Mouse (Mus musculus): Measurements from ENCODE around the gene Fam43b. TPM values are rescaled to one million over a fixed set of nuclear protein-coding genes. Genes with fewer than 3 reads are reported as not detected.
"Not testable (repeated sequence)": the region's sequence is repeated elsewhere in the genome, so short reads cannot be mapped to it uniquely, and the experiment has no call there.

Gene Fam43b
- total and polyA plus RNA-seq, 2 experiments from 2014 or later, result not detected

DNA sequence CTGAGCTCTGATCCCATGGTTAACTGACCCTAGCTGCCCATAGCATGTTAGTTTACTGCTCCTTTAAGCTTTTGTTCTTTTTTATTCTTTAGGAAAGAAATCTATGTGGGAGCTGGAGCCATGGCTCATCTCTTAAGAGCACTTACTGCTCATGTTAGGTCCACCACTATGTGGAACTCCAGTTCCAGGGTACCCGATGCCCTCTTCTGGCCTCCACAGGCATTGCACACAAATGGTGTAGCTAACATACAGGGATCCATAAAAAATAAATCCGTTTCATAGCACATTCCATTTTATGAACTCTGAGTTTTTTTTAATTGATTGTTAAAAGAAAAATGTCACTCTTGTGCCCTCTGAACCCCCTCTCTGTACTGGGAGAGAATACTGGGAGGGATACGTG is 33.5 kb upstream of the Fam43b start:
- no peak for ATAC-seq (ENCODE audit: insufficient read depth, low read depth)
- 46% methylated on average over 3 of the region's 3 CpGs for WGBS
- Histone ChIP-seq H3K4me1 (ENCODE audit: control insufficient read depth, insufficient read depth) (peaks cover 5% of the 10 kb centered on the region; the same call in 1 of the 2 replicates), H3K9me3 (replicated peaks; ENCODE audit: control insufficient read depth, low read length) (no peaks in the 10 kb centered on the region), H3K4me3 (ENCODE audit: low read depth, low read length) (no peak overlapping the region), H3K9ac (replicated peaks; ENCODE audit: low read depth, low read length) (no peak overlapping the region), H3K36me3 (replicated peaks; ENCODE audit: control insufficient read depth, insufficient read depth, low read length) (no peaks in the 10 kb centered on the region), H3K27me3 (ENCODE audit: control insufficient read depth, insufficient read depth, low read length) (0 out of 2 replicates have a peak, but pooled peaks cover 6% of the 10 kb centered on the region), H3K4me2 (ENCODE audit: low read depth, low read length) (no peak overlapping the region), H3K27ac (ENCODE audit: low read depth) (no peak overlapping the region)
- TF ChIP-seq CTCF (IDR thresholded peaks at IDR 0.05; ENCODE audit: low read depth), result peak; percentile 50
- no peak for TF ChIP-seq EP300 (IDR thresholded peaks at IDR 0.05; ENCODE audit: low read depth)
- DNase-seq (ENCODE audit: low spot score), result no peak

DNA sequence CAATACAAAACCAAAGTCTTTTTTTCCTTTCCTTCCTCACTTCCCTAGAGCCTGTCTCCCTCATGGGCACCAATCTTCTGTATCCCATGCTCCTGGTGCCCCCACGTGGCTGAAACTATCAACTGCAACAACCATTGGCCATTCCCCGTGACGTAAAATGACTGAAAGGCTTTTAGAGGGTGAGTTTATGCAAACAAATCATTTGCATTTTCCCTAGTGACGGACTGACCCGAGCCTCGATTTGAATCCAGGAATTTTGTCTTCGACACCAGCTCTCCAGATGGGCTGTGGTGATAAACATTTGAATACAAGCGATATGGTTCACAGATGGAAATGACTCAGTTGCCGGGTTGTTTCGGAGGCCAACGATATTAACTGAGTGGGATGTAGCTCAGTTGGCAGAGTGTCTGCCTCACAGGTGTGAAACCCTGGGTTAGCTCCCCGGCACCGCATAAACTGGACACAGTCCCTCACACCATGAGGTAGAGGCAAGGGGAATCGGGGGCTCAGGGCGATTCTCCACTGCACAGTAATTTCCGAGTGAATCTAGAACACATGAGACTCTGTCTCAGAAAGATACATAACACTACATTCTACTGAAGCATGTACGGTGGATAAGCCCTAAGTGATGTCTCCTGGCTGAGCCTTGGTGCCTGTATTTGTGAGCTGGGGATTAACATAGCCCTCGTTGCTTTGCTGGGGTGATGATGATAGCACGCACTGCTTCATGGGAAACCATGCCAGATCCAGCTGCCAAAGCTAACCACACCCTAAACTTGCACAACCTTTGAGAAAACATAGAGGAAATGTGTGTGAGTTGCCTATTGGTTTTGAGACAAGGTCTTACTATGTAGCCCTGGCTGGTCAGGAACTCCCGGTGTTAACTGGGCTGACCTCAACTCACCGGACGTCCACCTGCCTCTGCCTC is 30.7 kb upstream of the Fam43b start:
- 0 out of 2 replicates have a peak, but pooled peaks cover 6% of the 10 kb centered on the region for H3K27me3 ChIP-seq (ENCODE audit: control insufficient read depth, insufficient read depth, low read length)
- H3K4me2 ChIP-seq (ENCODE audit: low read depth, low read length), result peak overlapping the region; percentile 23; the same call in 1 of the 2 replicates
- no peak overlapping the region for H3K4me3 ChIP-seq (ENCODE audit: low read depth, low read length)
- TF ChIP-seq EP300 (IDR thresholded peaks at IDR 0.05; ENCODE audit: low read depth) (no peak), CTCF (IDR thresholded peaks at IDR 0.05; ENCODE audit: low read depth) (peak; percentile 98)
- WGBS, result 40% methylated on average over 22 of the region's 22 CpGs
- no peak overlapping the region for H3K9ac ChIP-seq (replicated peaks; ENCODE audit: low read depth, low read length)
- H3K4me1 ChIP-seq (ENCODE audit: control insufficient read depth, insufficient read depth), result no peaks in the 10 kb centered on the region
- ATAC-seq (ENCODE audit: insufficient read depth, low read depth), result peak; percentile 69; the same call in 1 of the 2 replicates
- H3K36me3 ChIP-seq (replicated peaks; ENCODE audit: control insufficient read depth, insufficient read depth, low read length), result no peaks in the 10 kb centered on the region
- DNase-seq (ENCODE audit: low spot score), result peak; percentile 78
- H3K27ac ChIP-seq (ENCODE audit: low read depth), result no peak overlapping the region
- no peaks in the 10 kb centered on the region for H3K9me3 ChIP-seq (replicated peaks; ENCODE audit: control insufficient read depth, low read length)

DNA sequence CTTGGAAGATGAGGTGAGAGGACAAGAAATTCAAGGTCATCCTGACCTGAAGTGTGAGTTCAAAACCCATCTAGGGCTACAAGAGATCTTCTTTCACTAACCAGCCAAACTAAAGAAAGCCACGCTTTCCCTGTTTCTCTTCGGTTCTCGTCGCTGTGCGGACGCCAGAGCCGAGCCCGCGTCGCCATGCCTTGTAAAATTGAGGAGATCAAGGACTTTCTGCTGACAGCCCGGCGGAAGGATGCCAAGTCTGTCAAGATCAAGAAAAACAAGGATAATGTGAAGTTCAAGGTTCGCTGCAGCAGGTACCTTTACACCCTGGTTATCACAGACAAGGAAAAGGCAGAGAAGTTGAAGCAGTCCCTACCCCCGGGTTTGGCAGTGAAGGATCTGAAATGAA is 29.3 kb upstream of the Fam43b start:
- not testable (repeated sequence) for H3K9me3 ChIP-seq (replicated peaks; ENCODE audit: control insufficient read depth, low read length); ATAC-seq (ENCODE audit: insufficient read depth, low read depth); H3K36me3 ChIP-seq (replicated peaks; ENCODE audit: control insufficient read depth, insufficient read depth, low read length); DNase-seq (ENCODE audit: low spot score); H3K4me2 ChIP-seq (ENCODE audit: low read depth, low read length); H3K27ac ChIP-seq (ENCODE audit: low read depth); H3K9ac ChIP-seq (replicated peaks; ENCODE audit: low read depth, low read length); H3K27me3 ChIP-seq (ENCODE audit: control insufficient read depth, insufficient read depth, low read length); H3K4me3 ChIP-seq (ENCODE audit: low read depth, low read length); H3K4me1 ChIP-seq (ENCODE audit: control insufficient read depth, insufficient read depth)
- WGBS, result 85% methylated on average over 13 of the region's 14 CpGs

DNA sequence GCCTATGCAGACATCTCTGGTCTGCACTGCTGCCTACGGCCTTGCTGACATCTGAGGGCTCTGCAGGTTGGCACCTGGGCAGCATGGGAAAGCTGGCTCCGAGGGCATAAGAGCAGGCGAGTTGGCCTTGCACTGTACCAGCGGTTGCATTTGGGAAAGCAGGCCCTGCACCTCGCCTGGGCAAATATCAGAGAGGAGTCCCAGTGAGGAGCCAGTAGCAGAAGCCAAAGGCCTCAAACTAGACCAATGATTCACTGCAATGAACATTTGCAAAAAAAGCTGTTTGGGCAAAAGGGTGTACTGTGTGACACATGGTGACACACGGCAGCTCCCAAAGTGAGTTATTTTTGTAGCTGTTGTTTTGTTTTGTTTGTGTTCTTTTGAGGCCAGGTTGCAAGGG is 28.7 kb upstream of the Fam43b start:
- Histone ChIP-seq H3K4me3 (ENCODE audit: low read depth, low read length) (no peak overlapping the region), H3K9me3 (replicated peaks; ENCODE audit: control insufficient read depth, low read length) (no peaks in the 10 kb centered on the region), H3K36me3 (replicated peaks; ENCODE audit: control insufficient read depth, insufficient read depth, low read length) (no peaks in the 10 kb centered on the region), H3K9ac (replicated peaks; ENCODE audit: low read depth, low read length) (no peak overlapping the region), H3K4me2 (ENCODE audit: low read depth, low read length) (no peak overlapping the region), H3K27me3 (ENCODE audit: control insufficient read depth, insufficient read depth, low read length) (peaks cover 6% of the 10 kb centered on the region; the same call in 1 of the 2 replicates), H3K27ac (ENCODE audit: low read depth) (no peak overlapping the region), H3K4me1 (ENCODE audit: control insufficient read depth, insufficient read depth) (no peaks in the 10 kb centered on the region)
- WGBS, result 78% methylated on average over 6 of the region's 6 CpGs
- no peak for TF ChIP-seq EP300 (IDR thresholded peaks at IDR 0.05; ENCODE audit: low read depth)
- DNase-seq (ENCODE audit: low spot score) (no peak), ATAC-seq (ENCODE audit: insufficient read depth, low read depth) (no peak)

DNA sequence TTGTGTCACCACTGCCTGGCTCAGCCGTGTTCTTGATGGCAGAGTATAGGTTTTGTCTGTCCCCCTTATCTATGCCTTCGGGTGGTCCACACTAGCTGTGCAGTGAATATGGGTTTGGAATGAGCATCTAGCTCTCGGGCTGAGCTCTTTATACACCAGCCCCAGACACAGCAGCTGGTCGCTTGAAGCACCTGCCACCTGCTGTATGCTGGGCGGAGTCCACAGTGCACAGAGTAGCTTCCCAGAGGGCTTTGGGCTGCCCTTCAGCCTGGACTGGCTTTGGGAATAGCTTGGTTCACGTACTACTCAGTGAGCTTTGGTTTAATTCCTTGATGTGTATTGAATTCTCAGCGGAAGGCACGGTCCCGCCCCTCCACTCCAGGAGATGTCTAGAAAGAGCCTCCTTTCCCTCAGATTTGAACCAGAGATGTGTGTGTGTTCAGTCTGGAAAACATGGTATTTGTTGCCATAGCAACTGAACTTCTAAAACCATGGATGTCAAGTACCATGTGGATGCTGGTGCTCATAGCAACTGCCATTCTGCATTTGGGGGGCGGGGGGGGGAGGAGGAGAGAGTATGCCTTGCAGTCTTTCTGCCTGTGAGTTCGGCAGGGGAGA is 22.1 kb upstream of the Fam43b start:
- H3K4me3 ChIP-seq (ENCODE audit: low read depth, low read length), result no peak overlapping the region
- ATAC-seq (ENCODE audit: insufficient read depth, low read depth) (no peak), DNase-seq (ENCODE audit: low spot score) (no peak)
- H3K27ac ChIP-seq (ENCODE audit: low read depth), result no peak overlapping the region
- H3K27me3 ChIP-seq (ENCODE audit: control insufficient read depth, insufficient read depth, low read length), result peaks cover 12% of the 10 kb centered on the region; the same call in 1 of the 2 replicates
- 52% methylated on average over 11 of the region's 11 CpGs for WGBS
- no peak overlapping the region for H3K9ac ChIP-seq (replicated peaks; ENCODE audit: low read depth, low read length)
- H3K4me2 ChIP-seq (ENCODE audit: low read depth, low read length), result no peak overlapping the region
- no peaks in the 10 kb centered on the region for H3K9me3 ChIP-seq (replicated peaks; ENCODE audit: control insufficient read depth, low read length)
- H3K4me1 ChIP-seq (ENCODE audit: control insufficient read depth, insufficient read depth), result no peaks in the 10 kb centered on the region
- H3K36me3 ChIP-seq (replicated peaks; ENCODE audit: control insufficient read depth, insufficient read depth, low read length), result no peaks in the 10 kb centered on the region
- TF ChIP-seq EP300 (IDR thresholded peaks at IDR 0.05; ENCODE audit: low read depth) (no peak), CTCF (IDR thresholded peaks at IDR 0.05; ENCODE audit: low read depth) (no peak)
